Mouse (Mus musculus) heart, postnatal 14 days (tissue): Measurements from ENCODE around the gene Abcb1b. TPM values are rescaled to one million over a fixed set of nuclear protein-coding genes. Genes with fewer than 3 reads are reported as not detected.
"Not testable (repeated sequence)": the region's sequence is repeated elsewhere in the genome, so short reads cannot be mapped to it uniquely, and the experiment has no call there.

ENCODE experiments used
- DNase-seq, 2 experiments: peaks; one replicate each; pipeline ENCODE4 v3.0.0; 2021 to 2022
- intact Hi-C: fragments of 180-260 bp; cut with DNase I; formaldehyde crosslinking; loops from one replicate; pipeline ENCODE4 v1.15.1; 2025
- long read RNA-seq, 2 experiments: library from polyadenylated mRNA; stranded (forward); transcript quantifications; one replicate each; pipeline ENCODE4 v2.0.0; 2021
- total RNA-seq, 2 experiments: library from RNA; stranded (reverse); gene quantifications; 2 replicates each; pipeline ENCODE4 v1.2.3; 2021

The Abcb1b gene
- 1 to 10 TPM; 1.4 to 3.1 TPM for total RNA-seq
- long read RNA-seq, experiment 1, full-length matches to known transcripts: 1 of 4 reads
- long read RNA-seq, experiment 1, partial matches to known transcripts: 2 of 4 reads
- long read RNA-seq, experiment 1, other reads (novel, unspliced or antisense): 1 of 4 reads
- long read RNA-seq, experiment 2, full-length matches to known transcripts: 1 of 4 reads
- long read RNA-seq, experiment 2, partial matches to known transcripts: 3 of 4 reads
- long read RNA-seq, experiment 2, other reads (novel, unspliced or antisense): 0 of 4 reads

- DNase-seq: peak; percentile 52 to 59
- intact Hi-C loops: no loop called here
Measured at GRCm38 (mm10) chr5:8797987-8798751, at the start of gene Abcb1b. TSS of gene Abcb1b (plus strand) at chr5:8798147.

GRCm38 (mm10) chr5:8772866-8773265, 25.1 kb upstream of the Abcb1b start:
- intact Hi-C loops: no loop called here
- no peak for DNase-seq

- no peak for DNase-seq
- intact Hi-C loops: no loop called here
Measured at GRCm38 (mm10) chr5:8778311-8778710, 19.6 kb upstream of the Abcb1b start.

GRCm38 (mm10) chr5:8778751-8779150, 19.2 kb upstream of the Abcb1b start:
- intact Hi-C loops: no loop called here
- no peak for DNase-seq

- intact Hi-C loops: no loop called here
- DNase-seq: no peak
Measured at GRCm38 (mm10) chr5:8792281-8792680, 5.7 kb upstream of the Abcb1b start.

GRCm38 (mm10) chr5:8798752-8799115, 787 bp downstream of the Abcb1b start:
- intact Hi-C loops: no loop called here

GRCm38 (mm10) chr5:8805742-8806141, 7.8 kb downstream of the Abcb1b start:
- peak in 1 of 2 experiments; percentile 5 for DNase-seq

More at GRCm38 (mm10) chr5:8798752-8799115, 787 bp downstream of the Abcb1b start:
- no peak for DNase-seq

GRCm38 (mm10) chr5:8807137-8808004, 9.4 kb downstream of the Abcb1b start:
- no peak for DNase-seq
- intact Hi-C loops: no loop called here

More at GRCm38 (mm10) chr5:8805742-8806141, 7.8 kb downstream of the Abcb1b start:
- intact Hi-C loops: no loop called here

GRCm38 (mm10) chr5:8813872-8814271, 15.9 kb downstream of the Abcb1b start:
- intact Hi-C loops: no loop called here
- DNase-seq: no peak

- no peak for DNase-seq
- intact Hi-C loops: no loop called here
Measured at GRCm38 (mm10) chr5:8819635-8820591, 22.0 kb downstream of the Abcb1b start.

GRCm38 (mm10) chr5:8820592-8821104, 22.7 kb downstream of the Abcb1b start:
- intact Hi-C loops, DNase-seq: not testable (repeated sequence)

- no peak for DNase-seq
- intact Hi-C loops: no loop called here
Measured at GRCm38 (mm10) chr5:8838661-8839438, 40.9 kb downstream of the Abcb1b start.

GRCm38 (mm10) chr5:8839651-8840050, 41.7 kb downstream of the Abcb1b start:
- no peak for DNase-seq

GRCm38 (mm10) chr5:8840887-8841286, 42.9 kb downstream of the Abcb1b start:
- peak; percentile 28 to 58 for DNase-seq

More at GRCm38 (mm10) chr5:8839651-8840050, 41.7 kb downstream of the Abcb1b start:
- intact Hi-C loops: no loop called here

GRCm38 (mm10) chr5:8842815-8843214, 44.9 kb downstream of the Abcb1b start:
- no peak for DNase-seq
- intact Hi-C loops: no loop called here

More at GRCm38 (mm10) chr5:8840887-8841286, 42.9 kb downstream of the Abcb1b start:
- intact Hi-C loops: loop anchor here (1.0 kb wide), 1 partner anchor 352 kb away; no protein-coding TSS in a partner anchor

GRCm38 (mm10) chr5:8848607-8849575, 50.9 kb downstream of the Abcb1b start:
- DNase-seq, intact Hi-C loops: not testable (repeated sequence)

- intact Hi-C loops: no loop called here
- no peak for DNase-seq
Measured at GRCm38 (mm10) chr5:8850851-8851250, 52.9 kb downstream of the Abcb1b start.
